Mouse (Mus musculus) thymus, adult 2 months (tissue): Measurements from ENCODE around the gene Sfmbt2. TPM values are rescaled to one million over a fixed set of nuclear protein-coding genes. Genes with fewer than 3 reads are reported as not detected.
"Not testable (repeated sequence)": the region's sequence is repeated elsewhere in the genome, so short reads cannot be mapped to it uniquely, and the experiment has no call there.

Experiments used
- DNase-seq: peaks from one replicate; pipeline ENCODE4 v3.0.0; 2021
- H3K27ac ChIP-seq: fragments of 200-500 bp; 2 replicates; pipeline ENCODE4 v1.5.1; 2012; ENCODE audit warnings: low read length, control low read depth; ENCODE audit not compliant: control insufficient read depth, insufficient read depth
- H3K27me3 ChIP-seq: fragments of 200-500 bp; 2 replicates; pipeline ENCODE4 v1.6.1; 2012; ENCODE audit warnings: mild to moderate bottlenecking, low read length, moderate library complexity, mixed read lengths; ENCODE audit not compliant: control insufficient read depth, insufficient read depth
- H3K36me3 ChIP-seq: fragments of 200-500 bp; 2 replicates; pipeline ENCODE4 v1.6.1; 2012; ENCODE audit warnings: mild to moderate bottlenecking, low read length, moderate library complexity; ENCODE audit not compliant: control insufficient read depth, insufficient read depth
- H3K4me1 ChIP-seq: fragments of 200-500 bp; replicated peaks from 2 replicates; pipeline ENCODE4 v1.6.1; 2012; ENCODE audit warnings: low read length; ENCODE audit not compliant: control insufficient read depth, insufficient read depth
- H3K4me3 ChIP-seq: fragments of 200-500 bp; 2 replicates; pipeline ENCODE4 v1.5.1; 2012; ENCODE audit warnings: mild to moderate bottlenecking, low read length, control low read depth, moderate library complexity; ENCODE audit not compliant: control insufficient read depth, insufficient read depth
- CTCF ChIP-seq: fragments of 200-500 bp; IDR thresholded peaks from 2 replicates; pipeline ENCODE4 v1.5.1; 2012; ENCODE audit warnings: mild to moderate bottlenecking, control low read depth, low read length, moderate library complexity, borderline replicate concordance; ENCODE audit not compliant: control insufficient read depth, poor library complexity, insufficient read depth; ENCODE audit errors: extremely low read depth
- POLR2A ChIP-seq: fragments of 200-500 bp; IDR thresholded peaks from 2 replicates; pipeline ENCODE4 v1.6.1; 2012; ENCODE audit warnings: mild to moderate bottlenecking, low read length, control low read depth, moderate library complexity; ENCODE audit not compliant: control insufficient read depth, poor library complexity, insufficient read depth; ENCODE audit errors: extremely low read depth
- WGBS: fragments of 180-500 bp; shearing (Covaris S2); methylation state at CpG from one replicate; pipeline ENCODE4 v1.1.7; 2018; 5-methylcytosine and 5-hydroxymethylcytosine counted together
- polyA plus RNA-seq: library from polyadenylated mRNA; depleted of rRNA; stranded (reverse); fragments of >200 nt; gene quantifications from 2 replicates; pipeline ENCODE4 v1.2.3, GENCODE M21; 2012

Sfmbt2 gene
- polyA plus RNA-seq, 1 experiment: 1.7 TPM

- 73% methylated on average over 1 of the region's 1 CpGs for WGBS
- no peak for DNase-seq
- no peak overlapping the region for H3K27ac ChIP-seq
- no peaks in the 10 kb centered on the region for H3K36me3 ChIP-seq
- no peaks in the 10 kb centered on the region for H3K27me3 ChIP-seq
- H3K4me1 ChIP-seq: peaks cover 5% of the 10 kb centered on the region
- H3K4me3 ChIP-seq: no peak overlapping the region
- no peak for TF ChIP-seq CTCF
- no peak for TF ChIP-seq POLR2A
These were observed 30.3 kb upstream of the Sfmbt2 start for GRCm38 (mm10) chr2:10340022-10340421.

GRCm38 (mm10) chr2:10343523-10343922 is 26.8 kb upstream of the Sfmbt2 start:
- Histone ChIP-seq H3K36me3 (no peaks in the 10 kb centered on the region), H3K27ac (no peak overlapping the region), H3K27me3 (no peaks in the 10 kb centered on the region), H3K4me3 (no peak overlapping the region), H3K4me1 (peaks cover 5% of the 10 kb centered on the region)
- TF ChIP-seq POLR2A: no peak
- no peak for TF ChIP-seq CTCF
- no peak for DNase-seq
- WGBS: 13% methylated on average over 5 of the region's 5 CpGs

- H3K4me1 ChIP-seq, H3K4me3 ChIP-seq, DNase-seq, H3K27ac ChIP-seq, H3K27me3 ChIP-seq, H3K36me3 ChIP-seq: not testable (repeated sequence)
- 55% methylated on average over 1 of the region's 1 CpGs for WGBS
These were observed 26.2 kb upstream of the Sfmbt2 start for GRCm38 (mm10) chr2:10344073-10344472.

GRCm38 (mm10) chr2:10347193-10347592 is 23.1 kb upstream of the Sfmbt2 start:
- TF ChIP-seq POLR2A: no peak
- no peak for TF ChIP-seq CTCF
- Histone ChIP-seq H3K4me1 (peaks cover 5% of the 10 kb centered on the region), H3K27ac (no peak overlapping the region), H3K27me3 (no peaks in the 10 kb centered on the region), H3K36me3 (no peaks in the 10 kb centered on the region), H3K4me3 (no peak overlapping the region)
- over 99% methylated on average over 4 of the region's 4 CpGs for WGBS
- DNase-seq: no peak

- H3K27ac ChIP-seq: no peak overlapping the region
- no peak for TF ChIP-seq CTCF
- TF ChIP-seq POLR2A: no peak
- no peaks in the 10 kb centered on the region for H3K27me3 ChIP-seq
- no peak overlapping the region for H3K4me3 ChIP-seq
- 49% methylated on average over 5 of the region's 5 CpGs for WGBS
- peaks cover 5% of the 10 kb centered on the region; the same call in 1 of the 2 replicates for H3K4me1 ChIP-seq
- no peak for DNase-seq
- no peaks in the 10 kb centered on the region for H3K36me3 ChIP-seq
These were observed 22.3 kb upstream of the Sfmbt2 start for GRCm38 (mm10) chr2:10348036-10348435.

GRCm38 (mm10) chr2:10350266-10350810 is 20.0 kb upstream of the Sfmbt2 start:
- no peaks in the 10 kb centered on the region for H3K36me3 ChIP-seq
- H3K4me3 ChIP-seq: no peak overlapping the region
- no peak for TF ChIP-seq CTCF
- TF ChIP-seq POLR2A: no peak
- 88% methylated on average over 4 of the region's 4 CpGs for WGBS
- DNase-seq: no peak
- H3K27ac ChIP-seq: no peak overlapping the region
- no peaks in the 10 kb centered on the region for H3K4me1 ChIP-seq
- no peaks in the 10 kb centered on the region for H3K27me3 ChIP-seq

- H3K36me3 ChIP-seq: no peaks in the 10 kb centered on the region
- no peak overlapping the region for H3K4me3 ChIP-seq
- H3K27ac ChIP-seq: no peak overlapping the region
- H3K27me3 ChIP-seq: no peaks in the 10 kb centered on the region
- no peak for DNase-seq
- no peaks in the 10 kb centered on the region for H3K4me1 ChIP-seq
- WGBS: 40% methylated on average over 1 of the region's 1 CpGs
- TF ChIP-seq CTCF (no peak), POLR2A (no peak)
These were observed 19.2 kb upstream of the Sfmbt2 start for GRCm38 (mm10) chr2:10351125-10351524.
